Mouse (Mus musculus) G1E (cell line): ENCODE results near the gene Rpusd1. TPM values are rescaled to one million over a fixed set of nuclear protein-coding genes. Genes with fewer than 3 reads are reported as not detected.

Experiments used
- ATAC-seq: 2 replicates; pipeline ENCODE4 v1.8.0; 2016; ENCODE audit warnings: mild to moderate bottlenecking; ENCODE audit not compliant: insufficient number of reproducible peaks, poor library complexity, low FRiP score, severe bottlenecking; ENCODE audit errors: extremely low read depth
- DNase-seq: peaks from one replicate; pipeline ENCODE4 v3.0.0; 2012; ENCODE audit warnings: low spot score
- H3K27me3 ChIP-seq: 2 replicates; pipeline ENCODE4 v1.6.1; 2012; ENCODE audit warnings: mild to moderate bottlenecking, low read length, inconsistent platforms; ENCODE audit not compliant: insufficient read depth
- H3K36me3 ChIP-seq: replicated peaks from 2 replicates; pipeline ENCODE3; 2012; ENCODE audit warnings: mild to moderate bottlenecking, inconsistent platforms
- H3K4me1 ChIP-seq: 2 replicates; pipeline ENCODE4 v1.6.1; 2012; ENCODE audit warnings: low read depth, low read length, inconsistent platforms, mixed read lengths; ENCODE audit not compliant: insufficient read depth
- H3K4me3 ChIP-seq: 2 replicates; pipeline ENCODE4 v1.5.1; 2012; ENCODE audit warnings: low read depth, mild to moderate bottlenecking, inconsistent platforms, low read length, moderate library complexity, mixed read lengths
- H3K9me3 ChIP-seq: replicated peaks from 2 replicates; pipeline ENCODE4 v1.6.1; 2012; ENCODE audit warnings: inconsistent platforms
- CTCF ChIP-seq: IDR thresholded peaks from 2 replicates; pipeline ENCODE4 v1.5.1; 2012; ENCODE audit warnings: low read depth, low read length, inconsistent platforms, mixed read lengths
- GATA1 ChIP-seq: IDR thresholded peaks from 2 replicates; pipeline ENCODE4 v1.6.1; 2012; ENCODE audit warnings: borderline replicate concordance, low read length, inconsistent platforms, mixed read lengths
- GATA2 ChIP-seq: IDR thresholded peaks from 2 replicates; pipeline ENCODE4 v1.6.1; 2012; ENCODE audit warnings: low read depth, low read length, inconsistent platforms, borderline replicate concordance
- POLR2AphosphoS5 ChIP-seq: IDR thresholded peaks from 2 replicates; pipeline ENCODE4 v1.6.1; 2012; ENCODE audit warnings: low read depth, low read length, inconsistent platforms; ENCODE audit not compliant: insufficient replicate concordance
- TAL1 ChIP-seq: conservative IDR thresholded peaks from 2 replicates; pipeline ENCODE4 v1.6.1; 2012; ENCODE audit warnings: low read depth, low read length, inconsistent platforms, mixed read lengths
- polyA plus RNA-seq: library from polyadenylated mRNA; stranded (reverse); fragments of >175 nt; gene quantifications from 2 replicates; pipeline ENCODE4 v1.2.3, GENCODE M21; 2012
- total RNA-seq, 2 experiments: library from RNA; stranded (forward) in 1 of 2; stranded (reverse) in 1 of 2; fragments of 200-1000 nt in 1 of 2; fragments of >200 nt in 1 of 2; fragmentation: Nextera tagmentation in 1 of 2; gene quantifications; 2 replicates each; pipeline ENCODE4 v1.2.3; 2014 to 2017

Rpusd1 gene
- total and polyA plus RNA-seq, 3 experiments, result 3.6 to 28.2 (median 7.5) TPM

- no peaks in the 10 kb centered on the region for H3K9me3 ChIP-seq
- ATAC-seq, result no peak
- TF ChIP-seq CTCF (no peak), POLR2AphosphoS5 (no peak), TAL1 (no peak), GATA1 (no peak), GATA2 (no peak)
- no peaks in the 10 kb centered on the region; the same call in 1 of the 2 replicates for H3K4me1 ChIP-seq
- DNase-seq, result no peak
- H3K27me3 ChIP-seq, result peaks cover 28% of the 10 kb centered on the region
- no peaks in the 10 kb centered on the region for H3K36me3 ChIP-seq
- H3K4me3 ChIP-seq, result no peak overlapping the region
These were observed 28.3 kb downstream of the Rpusd1 start for GRCm38 (mm10) chr17:25755627-25756377.

- peaks cover 22% of the 10 kb centered on the region for H3K27me3 ChIP-seq
- ATAC-seq, result no peak
These were observed 29.1 kb downstream of the Rpusd1 start for GRCm38 (mm10) chr17:25756378-25757242.

GRCm38 (mm10) chr17:25757691-25758090, 30.2 kb downstream of the Rpusd1 start:
- ATAC-seq (no peak), DNase-seq (no peak)
- peaks cover 28% of the 10 kb centered on the region for H3K27me3 ChIP-seq
- TF ChIP-seq GATA1, result no peak
- no peak for TF ChIP-seq POLR2AphosphoS5
- no peak for TF ChIP-seq CTCF
- TF ChIP-seq GATA2, result no peak
- no peak for TF ChIP-seq TAL1
- no peaks in the 10 kb centered on the region for H3K36me3 ChIP-seq
- H3K9me3 ChIP-seq, result no peaks in the 10 kb centered on the region
- no peaks in the 10 kb centered on the region; the same call in 1 of the 2 replicates for H3K4me1 ChIP-seq
- H3K4me3 ChIP-seq, result no peak overlapping the region

More at GRCm38 (mm10) chr17:25756378-25757242, 29.1 kb downstream of the Rpusd1 start:
- H3K9me3 ChIP-seq, result no peaks in the 10 kb centered on the region
- H3K4me3 ChIP-seq, result no peak overlapping the region
- no peaks in the 10 kb centered on the region for H3K36me3 ChIP-seq
- no peaks in the 10 kb centered on the region; the same call in 1 of the 2 replicates for H3K4me1 ChIP-seq
- DNase-seq, result no peak
- TF ChIP-seq GATA1 (no peak), GATA2 (no peak), CTCF (no peak), TAL1 (no peak), POLR2AphosphoS5 (no peak)

GRCm38 (mm10) chr17:25760148-25760547, 32.7 kb downstream of the Rpusd1 start:
- TF ChIP-seq TAL1, result no peak
- TF ChIP-seq CTCF, result no peak
- no peak for TF ChIP-seq POLR2AphosphoS5
- no peak for TF ChIP-seq GATA2
- TF ChIP-seq GATA1, result no peak
- ATAC-seq (no peak), DNase-seq (no peak)
- no peaks in the 10 kb centered on the region; the same call in 1 of the 2 replicates for H3K4me1 ChIP-seq
- H3K9me3 ChIP-seq, result no peaks in the 10 kb centered on the region
- no peaks in the 10 kb centered on the region for H3K36me3 ChIP-seq
- no peak overlapping the region for H3K4me3 ChIP-seq
- H3K27me3 ChIP-seq, result peaks cover 28% of the 10 kb centered on the region

- H3K4me3 ChIP-seq, result no peak overlapping the region
- ATAC-seq (no peak), DNase-seq (no peak)
- no peaks in the 10 kb centered on the region for H3K9me3 ChIP-seq
- no peak for TF ChIP-seq TAL1
- no peak for TF ChIP-seq CTCF
- TF ChIP-seq POLR2AphosphoS5, result no peak
- TF ChIP-seq GATA2, result no peak
- no peak for TF ChIP-seq GATA1
- no peaks in the 10 kb centered on the region for H3K36me3 ChIP-seq
- H3K27me3 ChIP-seq, result peaks cover 31% of the 10 kb centered on the region
- no peaks in the 10 kb centered on the region; the same call in 1 of the 2 replicates for H3K4me1 ChIP-seq
These were observed 34.1 kb downstream of the Rpusd1 start for GRCm38 (mm10) chr17:25761561-25761970.

- Histone ChIP-seq H3K4me3 (no peak overlapping the region), H3K36me3 (no peaks in the 10 kb centered on the region), H3K27me3 (peaks cover 32% of the 10 kb centered on the region), H3K9me3 (no peaks in the 10 kb centered on the region), H3K4me1 (no peaks in the 10 kb centered on the region; the same call in 1 of the 2 replicates)
- DNase-seq (no peak), ATAC-seq (no peak)
- TF ChIP-seq POLR2AphosphoS5, result no peak
- TF ChIP-seq GATA1, result no peak
- TF ChIP-seq GATA2, result no peak
- TF ChIP-seq TAL1, result no peak
- no peak for TF ChIP-seq CTCF
These were observed 35.1 kb downstream of the Rpusd1 start for GRCm38 (mm10) chr17:25762591-25762990.
